Mouse (Mus musculus) MEL (cell line): ENCODE results near the gene Wwc2. TPM values are rescaled to one million over a fixed set of nuclear protein-coding genes. Genes with fewer than 3 reads are reported as not detected.

Experiments used
- DNase-seq: peaks from one replicate; pipeline ENCODE4 v3.0.0; 2011; ENCODE audit warnings: low read depth, low spot score
- H3K27ac ChIP-seq: 2 replicates; pipeline ENCODE4 v1.5.1; 2012; ENCODE audit warnings: low read depth, mild to moderate bottlenecking, control low read depth, low read length, moderate library complexity; ENCODE audit not compliant: control insufficient read depth
- H3K27me3 ChIP-seq, 2 experiments: fragments of 150-350 bp in 1 of 2; sonication (generic) in 1 of 2; 2 replicates each; pipeline ENCODE4 v1.6.1; 2012; ENCODE audit warnings: low read length in 2 of 2, mild to moderate bottlenecking in 2 of 2, improper control_type of control experiment in 1 of 2, moderate library complexity in 1 of 2; ENCODE audit not compliant: insufficient read depth in 2 of 2, control insufficient read depth in 1 of 2
- H3K36me3 ChIP-seq, 2 experiments: 2 replicates each; pipeline ENCODE4 v1.6.1; 2012 to 2014; ENCODE audit warnings: low read length in 2 of 2, improper control_type of control experiment in 1 of 2, inconsistent platforms in 1 of 2, mild to moderate bottlenecking in 1 of 2; ENCODE audit not compliant: insufficient read depth in 2 of 2, control insufficient read depth in 1 of 2
- H3K4me1 ChIP-seq, 2 experiments: fragments of 150-350 bp in 1 of 2; sonication (generic) in 1 of 2; 2 replicates each; pipeline ENCODE4 v1.6.1; 2012; ENCODE audit warnings: low read length in 2 of 2, improper control_type of control experiment in 1 of 2, mild to moderate bottlenecking in 1 of 2; ENCODE audit not compliant: insufficient read depth in 2 of 2, control insufficient read depth in 1 of 2
- H3K4me3 ChIP-seq, 2 experiments: fragments of 150-350 bp in 1 of 2; sonication (generic) in 1 of 2; 2 replicates each; pipeline ENCODE4 v1.5.1; 2012; ENCODE audit warnings: low read depth in 2 of 2, low read length in 2 of 2, mild to moderate bottlenecking in 2 of 2, moderate library complexity in 2 of 2, control low read depth in 1 of 2, improper control_type of control experiment in 1 of 2; ENCODE audit not compliant: control insufficient read depth in 1 of 2, insufficient read depth in 1 of 2
- H3K79me2 ChIP-seq: 2 replicates; pipeline ENCODE4 v1.6.1; 2012; ENCODE audit warnings: mild to moderate bottlenecking, low read length, moderate library complexity; ENCODE audit not compliant: control insufficient read depth, poor library complexity, insufficient read depth
- H3K9ac ChIP-seq: 2 replicates; pipeline ENCODE4 v1.6.1; 2012; ENCODE audit warnings: low read depth, mild to moderate bottlenecking, control low read depth, low read length, moderate library complexity; ENCODE audit not compliant: control insufficient read depth, poor library complexity, severe bottlenecking
- H3K9me3 ChIP-seq: fragments of 150-350 bp; sonication (generic); replicated peaks from 2 replicates; pipeline ENCODE4 v1.6.1; 2012; ENCODE audit warnings: mild to moderate bottlenecking, low read length, improper control_type of control experiment, moderate library complexity; ENCODE audit not compliant: insufficient read depth
- BHLHE40 ChIP-seq: IDR thresholded peaks from 2 replicates; pipeline ENCODE4 v1.6.1; 2012; ENCODE audit warnings: low read depth, mild to moderate bottlenecking, inconsistent platforms, low read length, improper control_type of control experiment, borderline replicate concordance
- CHD1 ChIP-seq: IDR thresholded peaks from 2 replicates; pipeline ENCODE4 v1.6.1; 2012; ENCODE audit warnings: low read depth, mild to moderate bottlenecking, inconsistent platforms, low read length, improper control_type of control experiment
- CHD2 ChIP-seq: IDR thresholded peaks from 2 replicates; pipeline ENCODE4 v1.6.1; 2011; ENCODE audit warnings: low read length, improper control_type of control experiment
- CTCF ChIP-seq, 3 experiments: IDR thresholded peaks in 2 of 3; conservative IDR thresholded peaks in 1 of 3; 2 replicates each; pipeline ENCODE4 v1.5.1; 2011 to 2012; ENCODE audit warnings: low read length in 3 of 3, low read depth in 2 of 3, mild to moderate bottlenecking in 2 of 3, improper control_type of control experiment in 1 of 3, inconsistent platforms in 1 of 3, mixed read lengths in 1 of 3, moderate library complexity in 1 of 3; ENCODE audit not compliant: control insufficient read depth in 1 of 3, insufficient read depth in 1 of 3, poor library complexity in 1 of 3, severe bottlenecking in 1 of 3
- E2F4 ChIP-seq: IDR thresholded peaks from 2 replicates; pipeline ENCODE4 v1.6.1; 2011; ENCODE audit warnings: low read depth, low read length, improper control_type of control experiment, borderline replicate concordance
- ELF1 ChIP-seq: IDR thresholded peaks from 2 replicates; pipeline ENCODE4 v1.6.1; 2014; ENCODE audit warnings: low read depth, mild to moderate bottlenecking, inconsistent platforms, low read length, improper control_type of control experiment, moderate library complexity
- EP300 ChIP-seq, 2 experiments: IDR thresholded peaks; 2 replicates each; pipeline ENCODE4 v1.6.1; 2011; ENCODE audit warnings: improper control_type of control experiment in 2 of 2, low read length in 2 of 2, low read depth in 1 of 2, mild to moderate bottlenecking in 1 of 2
- GATA1 ChIP-seq: IDR thresholded peaks from 2 replicates; pipeline ENCODE4 v1.6.1; 2011; ENCODE audit warnings: low read depth, low read length, improper control_type of control experiment
- HCFC1 ChIP-seq: IDR thresholded peaks from 2 replicates; pipeline ENCODE4 v1.6.1; 2012; ENCODE audit warnings: low read depth, mild to moderate bottlenecking, inconsistent platforms, low read length, improper control_type of control experiment, moderate library complexity
- JUND ChIP-seq: IDR thresholded peaks from 2 replicates; pipeline ENCODE4 v1.6.1; 2011; ENCODE audit warnings: low read depth, mild to moderate bottlenecking, improper control_type of control experiment, low read length
- KAT2A ChIP-seq: conservative IDR thresholded peaks from 2 replicates; pipeline ENCODE4 v1.6.1; 2012; ENCODE audit warnings: low read depth, low read length, improper control_type of control experiment, inconsistent platforms
- MAX ChIP-seq: IDR thresholded peaks from 2 replicates; pipeline ENCODE4 v1.6.1; 2011; ENCODE audit warnings: low read length, improper control_type of control experiment
- MAZ ChIP-seq: IDR thresholded peaks from 2 replicates; pipeline ENCODE4 v1.6.1; 2012; ENCODE audit warnings: low read depth, mild to moderate bottlenecking, inconsistent platforms, low read length, improper control_type of control experiment
- MEF2A ChIP-seq: IDR thresholded peaks from 2 replicates; pipeline ENCODE4 v1.6.1; 2014; ENCODE audit warnings: low read depth, mild to moderate bottlenecking, inconsistent platforms, low read length, improper control_type of control experiment; ENCODE audit not compliant: poor library complexity, insufficient replicate concordance, severe bottlenecking; ENCODE audit errors: extremely low read depth
- MXI1 ChIP-seq: IDR thresholded peaks from 2 replicates; pipeline ENCODE4 v1.6.1; 2011; ENCODE audit warnings: mild to moderate bottlenecking, low read depth, low read length, improper control_type of control experiment
- MYC ChIP-seq: IDR thresholded peaks from 2 replicates; pipeline ENCODE4 v1.6.1; 2011; ENCODE audit warnings: low read depth, mild to moderate bottlenecking, low read length, improper control_type of control experiment, moderate library complexity
- NELFE ChIP-seq: IDR thresholded peaks from 2 replicates; pipeline ENCODE4 v1.6.1; 2011; ENCODE audit warnings: low read depth, low read length, improper control_type of control experiment
- POLR2AphosphoS5 ChIP-seq: IDR thresholded peaks from 2 replicates; pipeline ENCODE4 v1.6.1; 2012; ENCODE audit warnings: low read depth, borderline replicate concordance, mild to moderate bottlenecking, inconsistent platforms, low read length, moderate library complexity, mixed read lengths
- SIN3A ChIP-seq: IDR thresholded peaks from 2 replicates; pipeline ENCODE4 v1.6.1; 2012; ENCODE audit warnings: low read length, improper control_type of control experiment, inconsistent platforms
- TAL1 ChIP-seq: IDR thresholded peaks from 2 replicates; pipeline ENCODE4 v1.6.1; 2012; ENCODE audit warnings: mild to moderate bottlenecking, inconsistent platforms, low read length, moderate library complexity, mixed read lengths
- TBP ChIP-seq: IDR thresholded peaks from 2 replicates; pipeline ENCODE4 v1.8.0; 2011; ENCODE audit warnings: low read depth, low read length, improper control_type of control experiment
- USF1 ChIP-seq: IDR thresholded peaks from 2 replicates; pipeline ENCODE4 v1.6.1; 2014; ENCODE audit warnings: low read depth, mild to moderate bottlenecking, inconsistent platforms, low read length, improper control_type of control experiment, moderate library complexity
- ZMIZ1 ChIP-seq: IDR thresholded peaks from 2 replicates; pipeline ENCODE4 v1.6.1; 2012; ENCODE audit warnings: low read depth, mild to moderate bottlenecking, inconsistent platforms, low read length, improper control_type of control experiment, moderate library complexity
- ZNF384 ChIP-seq: IDR thresholded peaks from 2 replicates; pipeline ENCODE4 v1.6.1; 2012; ENCODE audit warnings: low read depth, mild to moderate bottlenecking, inconsistent platforms, low read length, improper control_type of control experiment
- polyA plus RNA-seq, 2 experiments: library from polyadenylated mRNA; stranded (reverse) in 1 of 2; unstranded in 1 of 2; fragments of >175 nt in 1 of 2; fragments of >200 nt in 1 of 2; gene quantifications; 2 replicates each; pipeline versions ENCODE4 v1.2.1 to v1.2.4; 2012; ENCODE audit warnings: low replicate concordance in 2 of 2, low read depth in 1 of 2; ENCODE audit not compliant: insufficient read length in 2 of 2, insufficient read depth in 1 of 2, missing spikeins in 1 of 2
- total RNA-seq: library from RNA; depleted of rRNA; stranded (reverse); fragments of 300-350 nt; gene quantifications from 2 replicates; pipeline ENCODE4 v1.2.3, GENCODE M21; 2012

Wwc2 gene
- total and polyA plus RNA-seq, 3 experiments: 7.5 to 14.8 TPM; not detected in 1

GRCm38 (mm10) chr8:48032046-48032445, 41.3 kb upstream of the Wwc2 start:
- H3K36me3 ChIP-seq: peaks cover 0 to 5% of the 10 kb centered on the region in 2 experiments; a peak in 2 of 4 replicates
- no peak overlapping the region for H3K4me3 ChIP-seq
- H3K27ac ChIP-seq: no peak overlapping the region
- H3K4me1 ChIP-seq: peaks cover 0 to 6% of the 10 kb centered on the region in 2 experiments; a peak in 2 of 4 replicates
- H3K9ac ChIP-seq: no peak overlapping the region
- DNase-seq: no peak
- H3K27me3 ChIP-seq: no peaks in the 10 kb centered on the region
- no peaks in the 10 kb centered on the region for H3K9me3 ChIP-seq
- no peaks in the 10 kb centered on the region for H3K79me2 ChIP-seq
- TF ChIP-seq MEF2A: no peak
- no peak for TF ChIP-seq EP300 (IDR thresholded peaks at IDR 0.05; ENCODE audit: low read depth in 1 of 2, low read length in 2 of 2)
- TF ChIP-seq BHLHE40: no peak
- no peak for TF ChIP-seq GATA1
- TF ChIP-seq ZNF384: no peak
- no peak for TF ChIP-seq ZMIZ1

DNA sequence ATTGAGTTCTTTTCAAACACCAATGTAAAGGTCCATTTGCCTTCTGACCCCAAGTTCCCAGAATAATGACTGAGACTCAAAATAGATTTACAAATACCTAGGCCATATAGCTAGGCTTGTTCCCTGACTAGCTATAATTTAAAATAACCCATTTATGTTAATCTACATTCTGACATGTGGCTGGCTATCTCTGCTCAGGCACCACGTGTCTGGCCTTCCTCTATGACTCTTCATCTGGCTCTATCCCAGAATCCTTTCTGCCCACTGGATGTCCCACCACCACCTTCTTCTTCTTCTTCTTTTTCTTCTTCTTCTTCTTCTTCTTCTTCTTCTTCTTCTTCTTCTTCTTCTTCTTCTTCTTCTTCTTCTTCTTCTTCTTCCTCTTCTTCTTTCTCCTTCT, 39.9 kb upstream of the Wwc2 start:
- no peaks in the 10 kb centered on the region for H3K9me3 ChIP-seq
- H3K36me3 ChIP-seq: peaks cover 0 to 5% of the 10 kb centered on the region in 2 experiments; a peak in 2 of 4 replicates
- TF ChIP-seq CTCF (IDR thresholded peaks at IDR 0.05 in 2 of 3, conservative IDR thresholded peaks at IDR 0.05 in 1 of 3; ENCODE audit: control insufficient read depth in 1 of 3, insufficient read depth in 1 of 3, low read depth in 2 of 3, low read length in 3 of 3, poor library complexity in 1 of 3, severe bottlenecking in 1 of 3) (no peak), EP300 (IDR thresholded peaks at IDR 0.05; ENCODE audit: low read depth in 1 of 2, low read length in 2 of 2) (no peak), USF1 (peak; percentile 55; the same call in 1 of the 2 replicates), KAT2A (no peak), CHD2 (no peak), GATA1 (no peak), TBP (no peak), NELFE (no peak), JUND (no peak), MYC (peak; percentile 82; the same call in 1 of the 2 replicates), MAX (peak; percentile 77; the same call in 1 of the 2 replicates)

GRCm38 (mm10) chr8:48026796-48027195, 36.1 kb upstream of the Wwc2 start:
- Histone ChIP-seq H3K27me3 (no peaks in the 10 kb centered on the region), H3K9me3 (no peaks in the 10 kb centered on the region), H3K79me2 (no peaks in the 10 kb centered on the region), H3K4me3 (no peak overlapping the region)
- DNase-seq: no peak
- TF ChIP-seq HCFC1 (no peak), SIN3A (no peak), CHD2 (no peak), EP300 (IDR thresholded peaks at IDR 0.05; ENCODE audit: low read depth in 1 of 2, low read length in 2 of 2) (no peak), CHD1 (no peak), POLR2AphosphoS5 (no peak), E2F4 (no peak), MXI1 (no peak), MAZ (no peak), KAT2A (no peak), ELF1 (no peak), TAL1 (no peak), MAX (no peak)
- TF ChIP-seq, all 39 proteins: peak for 0
- Histone ChIP-seq H3K9ac (no peak overlapping the region), H3K4me1 (peaks cover 0 to 6% of the 10 kb centered on the region in 2 experiments; a peak in 2 of 4 replicates), H3K27ac (no peak overlapping the region), H3K36me3 (peaks cover 0 to 5% of the 10 kb centered on the region in 2 experiments; a peak in 2 of 4 replicates)

More for the DNA sequence above, 39.9 kb upstream of the Wwc2 start:
- Histone ChIP-seq H3K4me1 (peaks cover 0 to 6% of the 10 kb centered on the region in 2 experiments; a peak in 2 of 4 replicates), H3K27ac (no peak overlapping the region), H3K4me3 (no peak overlapping the region), H3K79me2 (no peaks in the 10 kb centered on the region), H3K9ac (no peak overlapping the region), H3K27me3 (no peaks in the 10 kb centered on the region)
- DNase-seq: peak; percentile 24
